In genomic region chr5:124578633-124579317, GRCm38 (mm10) we compare ENCODE assay signal across 8 mouse cellular contexts. TPM values are rescaled to one million over a fixed set of nuclear protein-coding genes. Genes with fewer than 3 reads are reported as not detected.
DNase-seq lines count a peak whose midpoint lies in the region; ATAC-seq and TF ChIP-seq lines count a peak whose summit lies in the region.

Gene Eif2b1 (minus strand): TSS chr5:124579131.
Gene Gtf2h3 (plus strand): TSS chr5:124579140.

- H3K4me3 ChIP-seq in C2C12 (ENCODE audit: insufficient read depth, poor library complexity, severe bottlenecking) (peak within 1 kb of the TSS; percentile 92), myocyte (peak within 1 kb of the TSS; percentile 88)
- H3K4me3 ChIP-seq in erythroblast, embryonic 14.5 days (replicated peaks), result peak within 1 kb of the TSS; percentile 81
- peak within 1 kb of the TSS; percentile 81 for H3K4me3 ChIP-seq in heart, embryonic 11.5 days (ENCODE audit: low read depth, low read length)
- H3K4me3 ChIP-seq in kidney, embryonic 16.5 days (ENCODE audit: low read length), result peak within 1 kb of the TSS; percentile 88
- peak within 1 kb of the TSS; percentile 72 for H3K4me3 ChIP-seq in liver, adult 2 months (ENCODE audit: insufficient read depth, low read depth, low read length)

- H3K27ac ChIP-seq in heart, embryonic 11.5 days (ENCODE audit: low read depth, low read length), result no peak within 1 kb of the TSS
- no peak within 1 kb of the TSS for H3K27ac ChIP-seq in kidney, embryonic 16.5 days (ENCODE audit: low read length)
- peak within 1 kb of the TSS; percentile 11 for H3K27ac ChIP-seq in liver, adult 2 months (replicated peaks; ENCODE audit: insufficient read depth, low read depth, low read length)

- peak; percentile 80 for ATAC-seq in heart, embryonic 11.5 days (replicated peaks; ENCODE audit: insufficient number of reproducible peaks, low FRiP score, low TSS enrichment)
- peak; percentile 94 for ATAC-seq in kidney, embryonic 16.5 days (ENCODE audit: low FRiP score, low TSS enrichment)

- H3K4me1 ChIP-seq in erythroblast, embryonic 14.5 days (ENCODE audit: control insufficient read depth), result peaks cover 42% of the 10 kb centered on the region
- H3K4me1 ChIP-seq in heart, embryonic 11.5 days (ENCODE audit: control insufficient read depth, insufficient read depth, low read length), result peaks cover 9% of the 10 kb centered on the region
- H3K4me1 ChIP-seq in kidney, embryonic 16.5 days (ENCODE audit: insufficient read depth, low read length), result peaks cover 19% of the 10 kb centered on the region
- H3K4me1 ChIP-seq in liver, adult 2 months (ENCODE audit: control insufficient read depth, insufficient read depth, low read length), result peaks cover 9% of the 10 kb centered on the region

- H3K27me3 ChIP-seq in C2C12 (ENCODE audit: control insufficient read depth, insufficient read depth, insufficient read length) (no peaks in the 10 kb centered on the region), myocyte (ENCODE audit: control insufficient read depth, insufficient read depth, insufficient read length) (no peaks in the 10 kb centered on the region)
- H3K27me3 ChIP-seq in erythroblast, embryonic 14.5 days (ENCODE audit: control insufficient read depth), result no peaks in the 10 kb centered on the region
- no peaks in the 10 kb centered on the region for H3K27me3 ChIP-seq in heart, embryonic 11.5 days (ENCODE audit: control insufficient read depth, insufficient read depth, low read length)
- no peaks in the 10 kb centered on the region for H3K27me3 ChIP-seq in kidney, embryonic 16.5 days (ENCODE audit: insufficient read depth, low read length)
- no peaks in the 10 kb centered on the region for H3K27me3 ChIP-seq in liver, adult 2 months (ENCODE audit: control insufficient read depth, insufficient read depth, low read length)
- no peaks in the 10 kb centered on the region for H3K27me3 ChIP-seq in splenic B cell, adult 2 months (ENCODE audit: control insufficient read depth, insufficient read depth, low read length, poor library complexity, severe bottlenecking)

- H3K36me3 ChIP-seq in C2C12 (ENCODE audit: control insufficient read depth, insufficient read depth) (peaks cover 34% of the 10 kb centered on the region), myocyte (ENCODE audit: control insufficient read depth, insufficient read depth) (peaks cover 14% of the 10 kb centered on the region)
- H3K36me3 ChIP-seq in erythroblast, embryonic 14.5 days (ENCODE audit: control insufficient read depth), result peaks cover 49% of the 10 kb centered on the region
- H3K36me3 ChIP-seq in heart, embryonic 11.5 days (ENCODE audit: control insufficient read depth, insufficient read depth, low read length), result peaks cover 13% of the 10 kb centered on the region
- H3K36me3 ChIP-seq in kidney, embryonic 16.5 days (ENCODE audit: insufficient read depth, low read length), result peaks cover 33% of the 10 kb centered on the region
- H3K36me3 ChIP-seq in liver, adult 2 months (ENCODE audit: control insufficient read depth, insufficient read depth, low read length), result peaks cover 12% of the 10 kb centered on the region
- H3K36me3 ChIP-seq in splenic B cell, adult 2 months (ENCODE audit: control insufficient read depth, insufficient read depth, low read length, poor library complexity, severe bottlenecking), result peaks cover 5% of the 10 kb centered on the region; the same call in 1 of the 2 replicates

- WGBS in heart, embryonic 11.5 days (ENCODE audit: insufficient replicate concordance), result 1% methylated on average over 51 of the region's 51 CpGs
- WGBS in kidney, embryonic 16.5 days, result 1% methylated on average over 51 of the region's 51 CpGs
- WGBS in liver, adult 2 months, result under 1% methylated on average over 51 of the region's 51 CpGs

- peak within 1 kb of the TSS; percentile 77 for H3K9ac ChIP-seq in heart, embryonic 11.5 days (ENCODE audit: low read depth, low read length)
- H3K9ac ChIP-seq in kidney, embryonic 16.5 days (replicated peaks; ENCODE audit: low read length), result peak within 1 kb of the TSS; percentile 84
- peak within 1 kb of the TSS; percentile 70 for H3K9ac ChIP-seq in liver, adult 2 months (ENCODE audit: low read depth, low read length)

- peak within 1 kb of the TSS; percentile 80 for H3K4me2 ChIP-seq in heart, embryonic 11.5 days
- H3K4me2 ChIP-seq in kidney, embryonic 16.5 days (replicated peaks; ENCODE audit: low read depth, low read length), result peak within 1 kb of the TSS; percentile 90
- peak within 1 kb of the TSS; percentile 92 for H3K4me2 ChIP-seq in myocyte (ENCODE audit: low read depth)

- peaks cover 24% of the 10 kb centered on the region for H3K79me3 ChIP-seq in C2C12 (ENCODE audit: low read depth)

- H3K79me2 ChIP-seq in C2C12 (ENCODE audit: control insufficient read depth, insufficient read depth) (peaks cover 46% of the 10 kb centered on the region), myocyte (ENCODE audit: control insufficient read depth, insufficient read depth) (peaks cover 30% of the 10 kb centered on the region)
- H3K79me2 ChIP-seq in liver, adult 2 months (ENCODE audit: control insufficient read depth, insufficient read depth, low read length), result peaks cover 9% of the 10 kb centered on the region; the same call in 1 of the 2 replicates

- no peaks in the 10 kb centered on the region for H3K9me3 ChIP-seq in erythroblast, embryonic 14.5 days (ENCODE audit: control insufficient read depth, low read length)
- H3K9me3 ChIP-seq in heart, embryonic 11.5 days (replicated peaks; ENCODE audit: control insufficient read depth, low read length), result no peaks in the 10 kb centered on the region
- no peaks in the 10 kb centered on the region for H3K9me3 ChIP-seq in kidney, embryonic 16.5 days (ENCODE audit: low read length)

- H3ac ChIP-seq in C2C12 (ENCODE audit: control insufficient read depth, insufficient read length, low read depth), result peak within 1 kb of the TSS; percentile 62
- peak within 1 kb of the TSS; percentile 69 for H3ac ChIP-seq in myocyte (ENCODE audit: control insufficient read depth, insufficient read length)

- no peak for TF ChIP-seq CTCF in C2C12 (IDR thresholded peaks at IDR 0.05; ENCODE audit: control insufficient read depth, insufficient read depth, insufficient read length)
- TF ChIP-seq CTCF in brain, embryonic 14.5 days (IDR thresholded peaks at IDR 0.05; ENCODE audit: borderline replicate concordance, extremely low read depth, insufficient read depth, insufficient read length), result no peak
- TF ChIP-seq CTCF in liver, adult 2 months (IDR thresholded peaks at IDR 0.05; ENCODE audit: low read depth, low read length), result no peak

- peak; percentile 71; the same call in 1 of the 2 replicates for TF ChIP-seq POLR2A in brain, embryonic 14.5 days (IDR thresholded peaks at IDR 0.05; ENCODE audit: borderline replicate concordance, extremely low read depth, insufficient read depth, insufficient read length, poor library complexity, severe bottlenecking)
- TF ChIP-seq POLR2A in liver, adult 2 months (IDR thresholded peaks at IDR 0.05; ENCODE audit: extremely low read depth, insufficient read depth, low read length), result 0 out of 2 replicates have a peak, but pooled peaks have one; percentile 67
- peak; percentile 99 for TF ChIP-seq POLR2A in myocyte (IDR thresholded peaks at IDR 0.05; ENCODE audit: insufficient read length, low read depth)

- DNase-seq in brain, embryonic 14.5 days (ENCODE audit: low read depth), result peak; percentile 99
- peak; percentile 79 for DNase-seq in liver, adult 2 months (ENCODE audit: extremely low read depth, low read depth, low spot score)
- peak; percentile 94 for DNase-seq in splenic B cell, adult 2 months (ENCODE audit: low read depth, low spot score)

TF ChIP-seq in C2C12, 6 proteins besides CTCF, POLR2A, EP300 and RAD21:
- TF ChIP-seq MAX (IDR thresholded peaks at IDR 0.05) (peak; percentile 88), MYOG (IDR thresholded peaks at IDR 0.05; ENCODE audit: control insufficient read depth, extremely low read depth, insufficient read length) (no peak), MYOD1 (IDR thresholded peaks at IDR 0.05; ENCODE audit: control insufficient read depth, insufficient read length, low read depth) (no peak)

TF ChIP-seq in myocyte, 11 proteins besides CTCF, POLR2A, EP300 and RAD21:
- TF ChIP-seq CEBPB (IDR thresholded peaks at IDR 0.05; ENCODE audit: insufficient read depth, poor library complexity, severe bottlenecking), result no peak
- TF ChIP-seq E2F4 (IDR thresholded peaks at IDR 0.05; ENCODE audit: insufficient read depth), result no peak
- no peak for TF ChIP-seq TCF3 (IDR thresholded peaks at IDR 0.05; ENCODE audit: insufficient read length, low read depth)
- TF ChIP-seq MYOD1 (IDR thresholded peaks at IDR 0.05; ENCODE audit: control insufficient read depth in 1 of 3, insufficient read length in 2 of 3, low read depth in 2 of 3), result peak in 1 of 3 experiments; percentile 51
- no peak for TF ChIP-seq USF1 (IDR thresholded peaks at IDR 0.05; ENCODE audit: low read depth)
- no peak for TF ChIP-seq TCF12 (IDR thresholded peaks at IDR 0.05; ENCODE audit: insufficient read depth, poor library complexity, severe bottlenecking)
- TF ChIP-seq SRF (IDR thresholded peaks at IDR 0.05; ENCODE audit: control insufficient read depth, insufficient read length, low read depth), result peak; percentile 95
- TF ChIP-seq MYOG (IDR thresholded peaks at IDR 0.05; ENCODE audit: control insufficient read depth in 1 of 3, insufficient read depth in 1 of 3, insufficient read length in 2 of 3, low read depth in 2 of 3), result peak in 1 of 3 experiments; percentile 40
- TF ChIP-seq POLR2AphosphoS2 (IDR thresholded peaks at IDR 0.05; ENCODE audit: insufficient read length, low read depth), result peak; percentile 98
- peak; percentile 1 for TF ChIP-seq REST (IDR thresholded peaks at IDR 0.05; ENCODE audit: insufficient read depth, insufficient read length)
- no peak for TF ChIP-seq MAX (IDR thresholded peaks at IDR 0.05; ENCODE audit: low read depth)

RNA-seq across cellular contexts. Expression of gene Eif2b1, which starts in this region (rescaled TPM):
- polyA plus RNA-seq in C2C12 (2012; fragmentation: generic; extraction: Trizol) (43.0 TPM), myocyte (2012; fragmentation: generic; extraction: Trizol) (37.6 TPM)
- 41.3 and 43.5 TPM in 2 replicates for polyA plus RNA-seq in brain, embryonic 14.5 days (2012; rRNA removed)
- polyA plus RNA-seq in erythroblast, embryonic 14.5 days (2012), result 0.41 and 0.57 TPM in 2 replicates
- 70.0 and 72.9 TPM in 2 replicates for polyA plus RNA-seq in heart, embryonic 11.5 days (2014; fragmentation: Nextera tagmentation; extraction: Ambion mirVana)
- 73.4 and 76.1 TPM in 2 replicates for polyA plus RNA-seq in kidney, embryonic 16.5 days (2015; fragmentation: Nextera tagmentation; extraction: Ambion mirVana)
- total RNA-seq in liver, adult 2 months (2014; rRNA removed), result 10.5 and 13.0 TPM in 2 replicates
- polyA plus RNA-seq in liver, adult 2 months (2012; rRNA removed), result 12.0 and 13.2 TPM in 2 replicates

RNA-seq across cellular contexts. Expression of gene Gtf2h3, which starts in this region (rescaled TPM):
- polyA plus RNA-seq in C2C12 (2012; fragmentation: generic; extraction: Trizol), result 34.0 TPM
- 70.6 and 82.2 TPM in 2 replicates for polyA plus RNA-seq in brain, embryonic 14.5 days (2012; rRNA removed)
- polyA plus RNA-seq in erythroblast, embryonic 14.5 days (2012), result 0.27 and 0.28 TPM in 2 replicates
- 36.8 and 39.7 TPM in 2 replicates for polyA plus RNA-seq in heart, embryonic 11.5 days (2014; fragmentation: Nextera tagmentation; extraction: Ambion mirVana)
- 67.9 and 73.8 TPM in 2 replicates for polyA plus RNA-seq in kidney, embryonic 16.5 days (2015; fragmentation: Nextera tagmentation; extraction: Ambion mirVana)
- 11.9 and 12.2 TPM in 2 replicates for total RNA-seq in liver, adult 2 months (2014; rRNA removed)
- polyA plus RNA-seq in liver, adult 2 months (2012; rRNA removed), result 21.2 and 23.9 TPM in 2 replicates
- polyA plus RNA-seq in myocyte (2012; fragmentation: generic; extraction: Trizol), result 25.3 TPM

Comparison
In these comparisons a context has a peak if more than half of its experiments do, and no peak if none do; other contexts are left out.
1. RNA of gene Gtf2h3 (polyA plus RNA-seq): 70.6 to 82.2 TPM in brain, embryonic 14.5 days, 67.9 to 73.8 TPM in kidney, embryonic 16.5 days, 36.8 to 39.7 TPM in heart, embryonic 11.5 days, 34.0 TPM in C2C12 (single experiment), 25.3 TPM in myocyte (single experiment) and 21.2 to 23.9 TPM in liver, adult 2 months; 0.27 to 0.28 TPM in erythroblast, embryonic 14.5 days; every median in the first group is over 10 times any median in the second.
2. Peak in every context shown above with its lines, with median percentiles within 50 percentile points of each other: H3K4me3 ChIP-seq, DNase-seq, POLR2A ChIP-seq, H3K4me2 ChIP-seq and H3K9ac ChIP-seq.